Comparison of ENCODE assay signal across 22 mouse cellular contexts in the genomic region with DNA sequence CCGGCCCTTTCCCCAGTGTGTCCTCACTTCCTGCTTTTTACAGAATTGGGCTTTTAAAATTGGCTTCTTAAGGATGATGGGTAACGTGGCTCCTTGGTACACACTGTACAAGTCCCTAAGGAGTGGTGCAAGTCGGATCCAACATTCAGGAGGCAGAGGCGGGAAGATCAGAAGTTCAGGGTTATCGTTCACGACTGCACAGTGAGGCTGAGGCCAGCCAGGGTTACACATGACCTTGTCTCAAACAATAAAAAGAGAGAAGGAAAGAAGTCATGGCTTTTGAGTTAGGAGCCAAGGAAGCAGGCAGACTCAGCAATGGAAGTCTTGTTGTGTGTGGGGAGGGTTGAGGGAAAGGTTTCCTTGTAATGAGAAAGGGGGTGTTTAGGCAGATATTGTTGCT. TPM values are rescaled to one million over a fixed set of nuclear protein-coding genes. Genes with fewer than 3 reads are reported as not detected.
DNase-seq lines count a peak whose midpoint lies in the region; ATAC-seq and TF ChIP-seq lines count a peak whose summit lies in the region.
"Had no signal": no experiment of that assay in that cellular context is flagged by ENCODE, and none has a peak within 500 bp of the region (broad histone marks: within the 10 kb centered on the region; RNA-seq: fewer than 3 reads in every experiment).

No protein-coding gene starts in this region.

- peak overlapping the region; percentile 43; the same call in 1 of the 2 replicates for H3K27ac ChIP-seq in kidney, embryonic 14.5 days (ENCODE audit: low read depth, low read length)
- H3K27ac ChIP-seq in kidney, adult 2 months (ENCODE audit: insufficient read depth, low read depth, low read length): no peak overlapping the region; the same call in 1 of the 2 replicates
- no peak overlapping the region for H3K27ac ChIP-seq in midbrain, embryonic 11.5 days (ENCODE audit: low read depth, low read length)
- H3K27ac ChIP-seq in midbrain, embryonic 14.5 days (replicated peaks; ENCODE audit: low read depth, low read length): no peak overlapping the region
- H3K27ac ChIP-seq: embryonic facial prominence, embryonic 12.5 days; forebrain, embryonic 15.5 days; heart, adult 2 months; heart, embryonic 15.5 days; hindbrain, embryonic 13.5 days; hindbrain, postnatal 0 days had no signal

- DNase-seq in adrenal gland, adult (ENCODE audit: inconsistent age in 2 of 2, low spot score in 1 of 2): peak; percentile 50 to 71
- DNase-seq in adrenal gland, postnatal 4 days (ENCODE audit: low spot score in 2 of 2): no peak
- no peak for DNase-seq in kidney, adult 2 months
- DNase-seq in midbrain, embryonic 11.5 days (ENCODE audit: low spot score, missing footprints): peak; percentile 79
- DNase-seq in midbrain, embryonic 14.5 days: no peak
- no peak for DNase-seq in thymus, postnatal 14 days
- DNase-seq: B cell, adult 2 months; cerebellum, adult 11-12 months; cerebellum, adult 9-10 months; gastrocnemius, postnatal 10 days; heart, adult 2 months; heart, postnatal 14 days had no signal

- no peaks in the 10 kb centered on the region for H3K36me3 ChIP-seq in kidney, embryonic 14.5 days (ENCODE audit: control insufficient read depth, insufficient read depth, low read length)
- no peaks in the 10 kb centered on the region for H3K36me3 ChIP-seq in kidney, adult 2 months (ENCODE audit: control insufficient read depth, insufficient read depth, low read length)
- H3K36me3 ChIP-seq in midbrain, embryonic 11.5 days (ENCODE audit: control insufficient read depth, insufficient read depth, low read length): no peaks in the 10 kb centered on the region
- H3K36me3 ChIP-seq in midbrain, embryonic 14.5 days (ENCODE audit: control insufficient read depth, insufficient read depth, low read length): no peaks in the 10 kb centered on the region
- H3K36me3 ChIP-seq: embryonic facial prominence, embryonic 12.5 days; forebrain, embryonic 15.5 days; G1E; heart, embryonic 15.5 days; hindbrain, embryonic 13.5 days had no signal

- no peaks in the 10 kb centered on the region for H3K9me3 ChIP-seq in kidney, embryonic 14.5 days (ENCODE audit: control insufficient read depth, low read length)
- no peaks in the 10 kb centered on the region; the same call in 1 of the 2 replicates for H3K9me3 ChIP-seq in midbrain, embryonic 11.5 days (ENCODE audit: control insufficient read depth, low read length)
- no peaks in the 10 kb centered on the region for H3K9me3 ChIP-seq in midbrain, embryonic 14.5 days (ENCODE audit: control insufficient read depth, low read length)
- H3K9me3 ChIP-seq: embryonic facial prominence, embryonic 12.5 days; forebrain, embryonic 15.5 days; G1E; heart, embryonic 15.5 days; hindbrain, embryonic 13.5 days had no signal

- H3K4me2 ChIP-seq in kidney, embryonic 14.5 days (replicated peaks; ENCODE audit: low read depth, low read length): no peak overlapping the region
- H3K4me2 ChIP-seq in midbrain, embryonic 11.5 days: no peak overlapping the region
- H3K4me2 ChIP-seq in midbrain, embryonic 14.5 days (ENCODE audit: low read length): no peak overlapping the region
- H3K4me2 ChIP-seq: embryonic facial prominence, embryonic 12.5 days; forebrain, embryonic 15.5 days; heart, embryonic 11.5 days; heart, embryonic 15.5 days; hindbrain, embryonic 13.5 days had no signal

- no peak overlapping the region for H3K9ac ChIP-seq in kidney, embryonic 14.5 days (ENCODE audit: low read depth, low read length)
- H3K9ac ChIP-seq in midbrain, embryonic 11.5 days (ENCODE audit: low read length): no peak overlapping the region
- H3K9ac ChIP-seq in midbrain, embryonic 14.5 days (replicated peaks; ENCODE audit: low read length): no peak overlapping the region
- H3K9ac ChIP-seq: embryonic facial prominence, embryonic 12.5 days; forebrain, embryonic 15.5 days; heart, embryonic 15.5 days; hindbrain, embryonic 13.5 days had no signal

- H3K4me1 ChIP-seq in kidney, embryonic 14.5 days (ENCODE audit: control insufficient read depth, insufficient read depth, low read length): 0 out of 2 replicates have a peak, but pooled peaks cover 2% of the 10 kb centered on the region
- no peaks in the 10 kb centered on the region for H3K4me1 ChIP-seq in kidney, adult 2 months (ENCODE audit: control insufficient read depth, insufficient read depth, low read length)
- peaks cover 5% of the 10 kb centered on the region for H3K4me1 ChIP-seq in midbrain, embryonic 11.5 days (ENCODE audit: control insufficient read depth, insufficient read depth, low read length)
- 0 out of 2 replicates have a peak, but pooled peaks cover 5% of the 10 kb centered on the region for H3K4me1 ChIP-seq in midbrain, embryonic 14.5 days (ENCODE audit: control insufficient read depth, insufficient read depth, low read length)
- H3K4me1 ChIP-seq: forebrain, embryonic 15.5 days had no signal

- 51% methylated on average over 6 of the region's 6 CpGs for WGBS in kidney, embryonic 14.5 days
- 51% methylated on average over 6 of the region's 6 CpGs for WGBS in kidney, adult 2 months
- 82% methylated on average over 6 of the region's 6 CpGs for WGBS in midbrain, embryonic 11.5 days
- 75% methylated on average over 6 of the region's 6 CpGs for WGBS in midbrain, embryonic 14.5 days

- no peak overlapping the region for H3K4me3 ChIP-seq in kidney, embryonic 14.5 days (ENCODE audit: low read length)
- H3K4me3 ChIP-seq in kidney, adult 2 months (ENCODE audit: insufficient read depth, low read depth, low read length): no peak overlapping the region
- H3K4me3 ChIP-seq in midbrain, embryonic 11.5 days (ENCODE audit: low read depth, low read length): no peak overlapping the region
- no peak overlapping the region for H3K4me3 ChIP-seq in midbrain, embryonic 14.5 days (replicated peaks; ENCODE audit: low read depth, low read length)
- H3K4me3 ChIP-seq: embryonic facial prominence, embryonic 12.5 days; forebrain, embryonic 15.5 days; heart, adult 2 months; heart, embryonic 15.5 days; hindbrain, embryonic 13.5 days had no signal

- TF ChIP-seq POLR2A in kidney, adult 2 months (IDR thresholded peaks at IDR 0.05; ENCODE audit: low read depth, low read length): no peak

- no peak for ATAC-seq in kidney, embryonic 14.5 days (ENCODE audit: low FRiP score, low TSS enrichment)
- no peak for ATAC-seq in midbrain, embryonic 11.5 days (ENCODE audit: low FRiP score)
- ATAC-seq in midbrain, embryonic 14.5 days (ENCODE audit: low FRiP score, low TSS enrichment): no peak
- ATAC-seq: CD4-positive, CD25-positive, alpha-beta regulatory T cell, adult 4 months; forebrain, embryonic 15.5 days; hindbrain, postnatal 0 days had no signal

- TF ChIP-seq CTCF in kidney, adult 2 months (conservative IDR thresholded peaks at IDR 0.05; ENCODE audit: insufficient read depth, insufficient read length, low read depth, low read length): no peak

- H3K27me3 ChIP-seq in kidney, embryonic 14.5 days (ENCODE audit: control insufficient read depth, insufficient read depth, low read length): no peaks in the 10 kb centered on the region
- no peaks in the 10 kb centered on the region for H3K27me3 ChIP-seq in kidney, adult 2 months (replicated peaks; ENCODE audit: control insufficient read depth, insufficient read depth, low read length)
- H3K27me3 ChIP-seq in midbrain, embryonic 11.5 days (ENCODE audit: control insufficient read depth, insufficient read depth, low read length): no peaks in the 10 kb centered on the region
- H3K27me3 ChIP-seq in midbrain, embryonic 14.5 days (ENCODE audit: control insufficient read depth, insufficient read depth, low read length): no peaks in the 10 kb centered on the region
- H3K27me3 ChIP-seq: embryonic facial prominence, embryonic 12.5 days; forebrain, embryonic 15.5 days; heart, embryonic 15.5 days; hindbrain, embryonic 13.5 days had no signal

RNA-seq across cellular contexts. Expression of a gene that starts 18.7 kb away (rescaled TPM):
- total RNA-seq in adrenal gland, postnatal 4 days (2021): 1 to 10 TPM in 1 of 2 experiments, not detected in 1; 5.6 TPM
- polyA plus RNA-seq in kidney, embryonic 14.5 days (2014; fragmentation: Nextera tagmentation; extraction: Ambion mirVana): 77.7 and 94.8 TPM in 2 replicates
- polyA plus RNA-seq in kidney, adult 2 months (2012; rRNA removed): 196 and 213 TPM in 2 replicates
- polyA plus RNA-seq in midbrain, embryonic 11.5 days (2014; fragmentation: Nextera tagmentation; extraction: Ambion mirVana): 1.4 and 2.1 TPM in 2 replicates
- polyA plus RNA-seq in midbrain, embryonic 14.5 days (2014; fragmentation: Nextera tagmentation; extraction: Ambion mirVana): 1.4 and 1.7 TPM in 2 replicates
- total RNA-seq: G1E; gastrocnemius, postnatal 10 days; heart, adult 2 months; heart, postnatal 14 days; hindbrain, postnatal 0 days had no signal
- polyA plus RNA-seq: G1E had no signal

RNA-seq across cellular contexts. Expression of a gene that starts 55.1 kb away (rescaled TPM):
- under 1 TPM; 0.31 to 0.45 TPM for total RNA-seq in adrenal gland, postnatal 4 days (2021)
- 0.28 and 0.29 TPM in 2 replicates for polyA plus RNA-seq in kidney, embryonic 14.5 days (2014; fragmentation: Nextera tagmentation; extraction: Ambion mirVana)
- 0.36 and 0.52 TPM in 2 replicates for polyA plus RNA-seq in kidney, adult 2 months (2012; rRNA removed)
- 0.15 TPM in 1 of 2 replicates, not detected in the other for polyA plus RNA-seq in midbrain, embryonic 11.5 days (2014; fragmentation: Nextera tagmentation; extraction: Ambion mirVana)
- 2.1 and 3.8 TPM in 2 replicates for polyA plus RNA-seq in midbrain, embryonic 14.5 days (2014; fragmentation: Nextera tagmentation; extraction: Ambion mirVana)
- total RNA-seq: hematopoietic stem cell, adult 5-6 weeks had no signal
- polyA plus RNA-seq: G1E had no signal

RNA-seq across cellular contexts. Expression of a gene that starts 56.0 kb away (rescaled TPM):
- total RNA-seq in adrenal gland, postnatal 4 days (2021): 100 to 1,000 TPM; 445 to 477 TPM
- 606 and 823 TPM in 2 replicates for polyA plus RNA-seq in kidney, embryonic 14.5 days (2014; fragmentation: Nextera tagmentation; extraction: Ambion mirVana)
- 98.5 and 142 TPM in 2 replicates for polyA plus RNA-seq in kidney, adult 2 months (2012; rRNA removed)
- 723 and 735 TPM in 2 replicates for polyA plus RNA-seq in midbrain, embryonic 11.5 days (2014; fragmentation: Nextera tagmentation; extraction: Ambion mirVana)
- 215 and 312 TPM in 2 replicates for polyA plus RNA-seq in midbrain, embryonic 14.5 days (2014; fragmentation: Nextera tagmentation; extraction: Ambion mirVana)

Comparison
In these comparisons a context has a peak if more than half of its experiments do, and no peak if none do; other contexts are left out.
1. DNase-seq: peak in adrenal gland, adult (2 of 2) and midbrain, embryonic 11.5 days (single experiment); none in adrenal gland, postnatal 4 days (0 of 2), kidney, adult 2 months (single experiment), midbrain, embryonic 14.5 days (single experiment) and thymus, postnatal 14 days (single experiment).
2. RNA of a gene that starts 18.7 kb away (polyA plus RNA-seq): 196 to 213 TPM in kidney, adult 2 months and 77.7 to 94.8 TPM in kidney, embryonic 14.5 days; 1.4 to 2.1 TPM in midbrain, embryonic 11.5 days and 1.4 to 1.7 TPM in midbrain, embryonic 14.5 days; every median in the first group is over 10 times any median in the second.